Mouse (Mus musculus): ENCODE results near the gene Rab34. TPM values are rescaled to one million over a fixed set of nuclear protein-coding genes. Genes with fewer than 3 reads are reported as not detected.

Gene Rab34
- total and polyA plus RNA-seq, 3 experiments: 8.2 to 17.2 (median 9.8) TPM

DNA sequence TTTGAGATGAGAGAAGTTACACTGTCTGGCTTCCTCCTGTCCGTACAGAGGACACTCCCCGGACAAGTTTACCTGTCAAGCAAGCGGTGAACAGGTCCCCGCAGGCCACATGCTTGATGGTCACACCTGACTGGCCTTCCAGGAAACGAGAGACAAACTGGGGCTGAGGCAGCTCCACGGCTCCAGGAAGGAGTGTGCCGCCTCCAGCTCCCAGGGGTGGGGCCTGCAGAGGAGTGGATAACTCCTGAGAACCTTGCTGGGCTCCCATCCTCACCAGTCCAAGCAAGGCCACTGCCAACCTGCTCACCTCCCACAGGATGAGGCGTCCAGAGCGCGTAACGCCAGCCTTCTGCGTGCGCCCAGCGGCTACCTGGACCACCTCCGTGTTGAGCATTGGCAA is 17.9 kb upstream of the Rab34 start:
- 88% methylated on average over 15 of the region's 15 CpGs for WGBS
- intact Hi-C loops (cut with DNase I): no loop called here
- Histone ChIP-seq H3K27ac (no peak overlapping the region), H3K4me1 (ENCODE audit: control insufficient read depth, insufficient read depth, low read length) (no peaks in the 10 kb centered on the region), H3K4me3 (no peak overlapping the region), H3K27me3 (ENCODE audit: control insufficient read depth, insufficient read depth, low read length) (no peaks in the 10 kb centered on the region), H3K79me2 (replicated peaks; ENCODE audit: control insufficient read depth, insufficient read depth, low read length) (no peaks in the 10 kb centered on the region), H3K36me3 (ENCODE audit: control insufficient read depth, insufficient read depth, low read length) (no peaks in the 10 kb centered on the region), H3K9ac (ENCODE audit: low read depth, low read length) (no peak overlapping the region)
- no peak for DNase-seq
- TF ChIP-seq POLR2A (IDR thresholded peaks at IDR 0.05; ENCODE audit: insufficient read depth, low read depth, low read length) (no peak), EP300 (IDR thresholded peaks at IDR 0.05; ENCODE audit: insufficient read depth, low read depth, low read length) (no peak), CTCF (IDR thresholded peaks at IDR 0.05) (no peak)

- no peaks in the 10 kb centered on the region for H3K27me3 ChIP-seq (ENCODE audit: control insufficient read depth, insufficient read depth, low read length)
- WGBS: 71% methylated on average over 4 of the region's 4 CpGs
- DNase-seq: no peak
- TF ChIP-seq CTCF (IDR thresholded peaks at IDR 0.05) (peak; percentile 41), EP300 (IDR thresholded peaks at IDR 0.05; ENCODE audit: insufficient read depth, low read depth, low read length) (no peak), POLR2A (IDR thresholded peaks at IDR 0.05; ENCODE audit: insufficient read depth, low read depth, low read length) (no peak)
- H3K79me2 ChIP-seq (replicated peaks; ENCODE audit: control insufficient read depth, insufficient read depth, low read length): no peaks in the 10 kb centered on the region
- H3K4me3 ChIP-seq: no peak overlapping the region
- intact Hi-C loops (cut with DNase I): no loop called here
- no peak overlapping the region for H3K27ac ChIP-seq
- no peak overlapping the region for H3K9ac ChIP-seq (ENCODE audit: low read depth, low read length)
- H3K36me3 ChIP-seq (ENCODE audit: control insufficient read depth, insufficient read depth, low read length): no peaks in the 10 kb centered on the region
- peaks cover 2% of the 10 kb centered on the region; the same call in 1 of the 2 replicates for H3K4me1 ChIP-seq (ENCODE audit: control insufficient read depth, insufficient read depth, low read length)
Measured at GRCm38 (mm10) chr11:78171328-78171727, 16.9 kb upstream of the Rab34 start.

DNA sequence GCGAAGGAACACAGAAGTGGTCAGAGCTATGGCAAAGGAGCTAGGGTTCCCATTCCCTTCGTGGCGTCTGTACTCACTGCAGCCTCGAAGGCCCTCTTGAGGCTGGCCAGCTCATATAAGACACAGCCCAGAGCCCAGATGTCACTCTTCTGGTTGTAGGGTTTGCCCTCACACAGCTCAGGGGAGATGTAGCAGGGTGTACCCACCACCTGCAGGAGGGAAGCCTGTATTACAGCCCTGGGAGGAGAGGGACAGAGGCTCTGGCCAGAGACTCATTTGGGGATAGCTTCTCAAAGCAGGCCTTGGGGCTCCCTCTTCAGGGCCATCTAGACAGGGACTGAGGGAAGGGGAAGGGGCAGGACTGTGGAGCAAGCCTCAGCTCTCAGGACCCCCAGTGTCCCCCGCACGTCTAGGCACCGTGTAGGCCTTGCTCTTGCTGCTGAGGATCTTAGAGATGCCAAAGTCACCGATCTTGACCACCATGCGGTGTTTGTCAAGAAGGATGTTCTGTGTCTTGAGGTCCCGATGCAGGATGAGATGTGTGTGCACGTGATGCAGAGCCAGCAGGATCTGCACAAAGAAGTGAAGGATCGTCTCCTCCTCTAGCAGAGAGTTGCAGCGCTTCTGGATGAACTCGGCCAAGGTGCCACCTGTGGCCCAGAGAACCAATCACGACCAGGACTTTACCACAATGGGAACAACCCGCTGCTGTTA is 16.0 kb upstream of the Rab34 start:
- Histone ChIP-seq H3K4me1 (ENCODE audit: control insufficient read depth, insufficient read depth, low read length) (peaks cover 2% of the 10 kb centered on the region; the same call in 1 of the 2 replicates), H3K36me3 (ENCODE audit: control insufficient read depth, insufficient read depth, low read length) (no peaks in the 10 kb centered on the region), H3K27ac (no peak overlapping the region), H3K9ac (ENCODE audit: low read depth, low read length) (no peak overlapping the region), H3K27me3 (ENCODE audit: control insufficient read depth, insufficient read depth, low read length) (no peaks in the 10 kb centered on the region), H3K79me2 (replicated peaks; ENCODE audit: control insufficient read depth, insufficient read depth, low read length) (no peaks in the 10 kb centered on the region), H3K4me3 (no peak overlapping the region)
- intact Hi-C loops (cut with DNase I): no loop called here
- DNase-seq: no peak
- 81% methylated on average over 16 of the region's 16 CpGs for WGBS
- TF ChIP-seq CTCF (IDR thresholded peaks at IDR 0.05) (0 out of 2 replicates have a peak, but pooled peaks have one; percentile 17), EP300 (IDR thresholded peaks at IDR 0.05; ENCODE audit: insufficient read depth, low read depth, low read length) (no peak)

GRCm38 (mm10) chr11:78172748-78173383 is 15.4 kb upstream of the Rab34 start:
- Histone ChIP-seq H3K79me2 (replicated peaks; ENCODE audit: control insufficient read depth, insufficient read depth, low read length) (no peaks in the 10 kb centered on the region), H3K27ac (no peak overlapping the region), H3K9ac (ENCODE audit: low read depth, low read length) (no peak overlapping the region), H3K4me3 (no peak overlapping the region), H3K36me3 (ENCODE audit: control insufficient read depth, insufficient read depth, low read length) (no peaks in the 10 kb centered on the region), H3K27me3 (ENCODE audit: control insufficient read depth, insufficient read depth, low read length) (no peaks in the 10 kb centered on the region), H3K4me1 (ENCODE audit: control insufficient read depth, insufficient read depth, low read length) (peaks cover 2% of the 10 kb centered on the region; the same call in 1 of the 2 replicates)
- intact Hi-C loops (cut with DNase I): no loop called here
- no peak for TF ChIP-seq CTCF (IDR thresholded peaks at IDR 0.05)
- 82% methylated on average over 19 of the region's 19 CpGs for WGBS
- DNase-seq: no peak

DNA sequence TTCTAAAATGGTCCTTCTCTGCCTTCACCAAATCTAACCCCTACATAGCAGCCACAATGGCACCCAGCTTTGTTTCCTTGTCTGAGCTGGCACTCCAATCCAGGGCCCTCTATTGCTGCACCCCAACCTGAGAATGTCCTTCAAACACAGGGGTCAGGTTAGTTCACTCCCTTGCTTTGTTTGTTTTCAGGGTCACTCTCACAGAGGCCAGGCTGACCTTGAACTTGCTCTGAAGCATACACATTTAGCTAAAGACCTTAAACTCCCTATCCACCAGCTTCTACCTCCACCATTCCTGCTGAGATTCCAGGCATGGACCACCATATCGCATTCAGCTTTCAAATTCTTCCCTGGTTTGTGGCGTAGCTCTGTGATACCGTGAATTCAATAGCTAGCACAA is 13.7 kb upstream of the Rab34 start:
- 97% methylated on average over 3 of the region's 3 CpGs for WGBS
- Histone ChIP-seq H3K27ac (no peak overlapping the region), H3K27me3 (ENCODE audit: control insufficient read depth, insufficient read depth, low read length) (no peaks in the 10 kb centered on the region), H3K79me2 (replicated peaks; ENCODE audit: control insufficient read depth, insufficient read depth, low read length) (no peaks in the 10 kb centered on the region), H3K9ac (ENCODE audit: low read depth, low read length) (no peak overlapping the region), H3K4me1 (ENCODE audit: control insufficient read depth, insufficient read depth, low read length) (peaks cover 2% of the 10 kb centered on the region; the same call in 1 of the 2 replicates), H3K36me3 (ENCODE audit: control insufficient read depth, insufficient read depth, low read length) (no peaks in the 10 kb centered on the region), H3K4me3 (no peak overlapping the region)
- intact Hi-C loops (cut with DNase I): no loop called here
- TF ChIP-seq CTCF (IDR thresholded peaks at IDR 0.05) (no peak), EP300 (IDR thresholded peaks at IDR 0.05; ENCODE audit: insufficient read depth, low read depth, low read length) (no peak), POLR2A (IDR thresholded peaks at IDR 0.05; ENCODE audit: insufficient read depth, low read depth, low read length) (no peak)
- no peak for DNase-seq

- H3K9ac ChIP-seq (ENCODE audit: low read depth, low read length): no peak overlapping the region
- H3K4me3 ChIP-seq: peak overlapping the region; percentile 96
- TF ChIP-seq POLR2A (IDR thresholded peaks at IDR 0.05; ENCODE audit: insufficient read depth, low read depth, low read length): no peak
- peak; percentile 29 for TF ChIP-seq CTCF (IDR thresholded peaks at IDR 0.05)
- intact Hi-C loops (cut with DNase I): loop anchor here (2.0 kb wide), 3 partner anchors 115 to 191 kb away; no protein-coding TSS in a partner anchor
- no peaks in the 10 kb centered on the region for H3K27me3 ChIP-seq (ENCODE audit: control insufficient read depth, insufficient read depth, low read length)
- H3K4me1 ChIP-seq (ENCODE audit: control insufficient read depth, insufficient read depth, low read length): peaks cover 2% of the 10 kb centered on the region; the same call in 1 of the 2 replicates
- DNase-seq: no peak
- H3K36me3 ChIP-seq (ENCODE audit: control insufficient read depth, insufficient read depth, low read length): 0 out of 2 replicates have a peak, but pooled peaks cover 3% of the 10 kb centered on the region
- 6% methylated on average over 10 of the region's 10 CpGs for WGBS
- H3K79me2 ChIP-seq (replicated peaks; ENCODE audit: control insufficient read depth, insufficient read depth, low read length): no peaks in the 10 kb centered on the region
- peak overlapping the region; percentile 96 for H3K27ac ChIP-seq
Measured at GRCm38 (mm10) chr11:78175771-78176401, 12.3 kb upstream of the Rab34 start.
